Mouse (Mus musculus) right cerebral cortex, postnatal 25 days (tissue): ENCODE results near the gene Stard3nl.

ENCODE experiments used
- DNase-seq: peaks from one replicate; pipeline ENCODE4 v3.0.0; 2022

Stard3nl gene

GRCm38 (mm10) chr13:19395688-19396354 lies at the start of gene Stard3nl:
Stard3nl (minus strand) TSS chr13:19395795.
- DNase-seq: peak; percentile 99

GRCm38 (mm10) chr13:19438040-19438439 lies 42.4 kb upstream of the Stard3nl start:
- DNase-seq: no peak

GRCm38 (mm10) chr13:19429812-19430370 lies 34.3 kb upstream of the Stard3nl start:
- no peak for DNase-seq

- no peak for DNase-seq
Measured at GRCm38 (mm10) chr13:19428076-19428475, 32.5 kb upstream of the Stard3nl start.

GRCm38 (mm10) chr13:19424563-19424962 lies 29.0 kb upstream of the Stard3nl start:
- no peak for DNase-seq

GRCm38 (mm10) chr13:19422521-19422920 lies 26.9 kb upstream of the Stard3nl start:
- DNase-seq: no peak

GRCm38 (mm10) chr13:19417885-19418521 lies 22.4 kb upstream of the Stard3nl start:
- DNase-seq: no peak

- DNase-seq: no peak
Measured at GRCm38 (mm10) chr13:19415894-19416531, 20.4 kb upstream of the Stard3nl start.

GRCm38 (mm10) chr13:19415337-19415736 lies 19.7 kb upstream of the Stard3nl start:
- DNase-seq: no peak

GRCm38 (mm10) chr13:19412334-19412939 lies 16.8 kb upstream of the Stard3nl start:
- no peak for DNase-seq

- no peak for DNase-seq
Measured at GRCm38 (mm10) chr13:19411886-19412285, 16.3 kb upstream of the Stard3nl start.

- no peak for DNase-seq
Measured at GRCm38 (mm10) chr13:19410694-19411093, 15.1 kb upstream of the Stard3nl start.

GRCm38 (mm10) chr13:19407953-19408352 lies 12.4 kb upstream of the Stard3nl start:
- no peak for DNase-seq

GRCm38 (mm10) chr13:19404623-19405022 lies 9.0 kb upstream of the Stard3nl start:
- DNase-seq: no peak

GRCm38 (mm10) chr13:19394798-19395687 lies 552 bp downstream of the Stard3nl start:
- no peak for DNase-seq

GRCm38 (mm10) chr13:19394171-19394570 lies 1.4 kb downstream of the Stard3nl start:
- no peak for DNase-seq

- DNase-seq: no peak
Measured at GRCm38 (mm10) chr13:19393731-19394130, 1.9 kb downstream of the Stard3nl start.

- no peak for DNase-seq
Measured at GRCm38 (mm10) chr13:19391608-19392007, 4.0 kb downstream of the Stard3nl start.

GRCm38 (mm10) chr13:19390296-19390695 lies 5.3 kb downstream of the Stard3nl start:
- DNase-seq: no peak

GRCm38 (mm10) chr13:19389896-19390295 lies 5.7 kb downstream of the Stard3nl start:
- no peak for DNase-seq

GRCm38 (mm10) chr13:19389434-19389833 lies 6.2 kb downstream of the Stard3nl start:
- DNase-seq: no peak

- DNase-seq: no peak
Measured at GRCm38 (mm10) chr13:19385226-19385625, 10.4 kb downstream of the Stard3nl start.
